Mouse (Mus musculus): ENCODE data around the gene Kdm2a. TPM values are rescaled to one million over a fixed set of nuclear protein-coding genes. Genes with fewer than 3 reads are reported as not detected.

Gene Kdm2a
- total and polyA plus RNA-seq, 3 experiments, result 20.3 to 55.9 TPM; not detected in 1

DNA sequence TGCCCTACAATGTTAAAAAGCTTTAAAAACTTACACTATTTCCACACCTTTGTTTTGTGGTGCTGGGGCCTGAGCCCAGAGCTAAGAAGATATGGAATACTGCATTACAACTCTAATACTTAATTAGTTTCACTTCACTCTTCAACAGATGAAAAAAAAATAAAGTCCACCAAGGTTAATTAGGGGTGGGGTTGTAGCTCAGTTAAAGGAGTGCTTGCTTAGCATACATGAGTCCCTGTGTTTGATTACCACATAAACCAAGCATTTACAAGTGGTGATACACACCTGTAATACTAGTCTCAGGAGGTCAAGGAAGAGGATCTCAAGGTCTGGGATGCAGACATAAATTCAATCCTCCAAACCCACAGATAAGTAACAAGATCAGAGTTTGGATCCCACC, 10.8 kb downstream of the Kdm2a start:
- peaks cover 21 to 38% of the 10 kb centered on the region in 2 experiments for H3K36me3 ChIP-seq (ENCODE audit: control insufficient read depth in 1 of 2, insufficient read depth in 2 of 2, low read length in 2 of 2)
- peaks cover 29% of the 10 kb centered on the region for H3K79me2 ChIP-seq (ENCODE audit: control insufficient read depth, insufficient read depth, low read length, poor library complexity)
- TF ChIP-seq MAFK (IDR thresholded peaks at IDR 0.05; ENCODE audit: borderline replicate concordance, low read depth, low read length) (no peak), MXI1 (IDR thresholded peaks at IDR 0.05; ENCODE audit: low read depth, low read length) (no peak), POLR2AphosphoS5 (IDR thresholded peaks at IDR 0.05; ENCODE audit: borderline replicate concordance, low read depth, low read length) (no peak), EP300 (IDR thresholded peaks at IDR 0.05; ENCODE audit: low read depth in 1 of 2, low read length in 2 of 2) (no peak), TCF12 (IDR thresholded peaks at IDR 0.05; ENCODE audit: low read depth, low read length) (no peak), USF2 (IDR thresholded peaks at IDR 0.05; ENCODE audit: borderline replicate concordance in 1 of 2, insufficient read depth in 1 of 2, low read depth in 1 of 2, low read length in 2 of 2) (no peak), CHD2 (IDR thresholded peaks at IDR 0.05; ENCODE audit: low read length) (no peak), JUND (IDR thresholded peaks at IDR 0.05; ENCODE audit: low read depth, low read length) (no peak)
- peaks cover 3% of the 10 kb centered on the region in 2 experiments; a peak in 1 of 4 replicates for H3K4me1 ChIP-seq (ENCODE audit: control insufficient read depth in 1 of 2, insufficient read depth in 2 of 2, low read length in 2 of 2)
- H3K9me3 ChIP-seq (replicated peaks; ENCODE audit: insufficient read depth, low read length), result no peaks in the 10 kb centered on the region
- H3K27me3 ChIP-seq (ENCODE audit: control insufficient read depth in 1 of 2, insufficient read depth in 2 of 2, low read length in 2 of 2), result no peaks in the 10 kb centered on the region
- H3K9ac ChIP-seq (ENCODE audit: control insufficient read depth, low read depth, low read length, poor library complexity, severe bottlenecking), result no peak overlapping the region
- no peak for DNase-seq (ENCODE audit: low read depth, low spot score)
- H3K27ac ChIP-seq (ENCODE audit: control insufficient read depth, low read depth, low read length), result no peak overlapping the region
- no peak overlapping the region for H3K4me3 ChIP-seq (ENCODE audit: control insufficient read depth in 1 of 2, insufficient read depth in 1 of 2, low read depth in 2 of 2, low read length in 2 of 2)

DNA sequence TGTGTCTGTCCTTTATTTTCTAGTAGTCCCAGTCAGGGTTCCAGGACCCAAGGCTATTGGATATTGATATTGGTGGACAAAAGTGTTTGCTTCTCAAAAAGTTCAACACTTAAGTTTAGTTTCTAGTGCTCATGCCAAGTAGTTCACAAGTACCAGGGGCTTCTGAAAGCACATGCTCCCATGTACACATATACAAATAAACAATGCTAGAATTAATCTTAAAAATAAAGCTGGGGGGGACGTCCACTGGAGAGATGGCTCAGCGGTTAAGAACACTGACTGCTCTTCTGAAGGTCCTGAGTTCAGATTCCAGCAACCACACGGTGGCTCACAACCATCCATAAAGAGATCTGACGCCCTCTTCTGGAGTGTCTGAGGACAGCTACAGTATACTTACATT, 13.1 kb downstream of the Kdm2a start:
- no peak overlapping the region for H3K27ac ChIP-seq (ENCODE audit: control insufficient read depth, low read depth, low read length)
- no peak for TF ChIP-seq ZKSCAN1 (IDR thresholded peaks at IDR 0.05; ENCODE audit: low read depth, low read length)
- no peak for TF ChIP-seq NELFE (IDR thresholded peaks at IDR 0.05; ENCODE audit: low read depth, low read length)
- no peak for TF ChIP-seq CHD1 (IDR thresholded peaks at IDR 0.05; ENCODE audit: low read depth, low read length)
- TF ChIP-seq RCOR1 (IDR thresholded peaks at IDR 0.05; ENCODE audit: low read depth, low read length), result no peak
- no peak for TF ChIP-seq JUND (IDR thresholded peaks at IDR 0.05; ENCODE audit: low read depth, low read length)
- no peak for TF ChIP-seq TAL1 (IDR thresholded peaks at IDR 0.05; ENCODE audit: low read length)
- no peak for TF ChIP-seq NRF1 (IDR thresholded peaks at IDR 0.05; ENCODE audit: insufficient read depth, low read depth, low read length, poor library complexity, severe bottlenecking)
- TF ChIP-seq MXI1 (IDR thresholded peaks at IDR 0.05; ENCODE audit: low read depth, low read length), result no peak
- TF ChIP-seq MAX (IDR thresholded peaks at IDR 0.05; ENCODE audit: low read length), result no peak
- no peak for TF ChIP-seq ETS1 (IDR thresholded peaks at IDR 0.05; ENCODE audit: low read depth, low read length)
- TF ChIP-seq POLR2A (IDR thresholded peaks at IDR 0.05; ENCODE audit: control insufficient read depth in 1 of 2, insufficient read depth in 1 of 2, low read depth in 1 of 2, low read length in 2 of 2, poor library complexity in 1 of 2), result no peak
- TF ChIP-seq ELF1 (IDR thresholded peaks at IDR 0.05; ENCODE audit: low read depth, low read length), result no peak
- no peak for TF ChIP-seq ZMIZ1 (IDR thresholded peaks at IDR 0.05; ENCODE audit: low read depth, low read length)
- no peak for TF ChIP-seq E2F4 (IDR thresholded peaks at IDR 0.05; ENCODE audit: borderline replicate concordance, low read depth, low read length)
- peaks cover 0 to 11% of the 10 kb centered on the region in 2 experiments; a peak in 2 of 4 replicates for H3K4me1 ChIP-seq (ENCODE audit: control insufficient read depth in 1 of 2, insufficient read depth in 2 of 2, low read length in 2 of 2)
- H3K27me3 ChIP-seq (ENCODE audit: control insufficient read depth in 1 of 2, insufficient read depth in 2 of 2, low read length in 2 of 2), result no peaks in the 10 kb centered on the region
- H3K9me3 ChIP-seq (replicated peaks; ENCODE audit: insufficient read depth, low read length), result no peaks in the 10 kb centered on the region
- peaks cover 24% of the 10 kb centered on the region for H3K79me2 ChIP-seq (ENCODE audit: control insufficient read depth, insufficient read depth, low read length, poor library complexity)
- peaks cover 29 to 37% of the 10 kb centered on the region in 2 experiments for H3K36me3 ChIP-seq (ENCODE audit: control insufficient read depth in 1 of 2, insufficient read depth in 2 of 2, low read length in 2 of 2)
- H3K4me3 ChIP-seq (ENCODE audit: control insufficient read depth in 1 of 2, insufficient read depth in 1 of 2, low read depth in 2 of 2, low read length in 2 of 2), result no peak overlapping the region
- H3K9ac ChIP-seq (ENCODE audit: control insufficient read depth, low read depth, low read length, poor library complexity, severe bottlenecking), result no peak overlapping the region
- DNase-seq (ENCODE audit: low read depth, low spot score), result no peak

All from MEL (cell line).